Mouse (Mus musculus) brain, embryonic 14.5 days (tissue): Measurements from ENCODE around the gene Gngt2.

ENCODE experiments used
- CTCF ChIP-seq: fragments of 200-500 bp; IDR thresholded peaks from 2 replicates; pipeline ENCODE4 v1.5.1; 2012; ENCODE audit warnings: inconsistent platforms, mild to moderate bottlenecking, moderate library complexity, borderline replicate concordance; ENCODE audit not compliant: insufficient read depth, insufficient read length; ENCODE audit errors: extremely low read depth
- POLR2A ChIP-seq: fragments of 200-500 bp; IDR thresholded peaks from 2 replicates; pipeline ENCODE4 v1.6.1; 2012; ENCODE audit warnings: mild to moderate bottlenecking, inconsistent platforms, borderline replicate concordance; ENCODE audit not compliant: poor library complexity, insufficient read depth, insufficient read length, severe bottlenecking; ENCODE audit errors: extremely low read depth

- no peak for TF ChIP-seq CTCF
- no peak for TF ChIP-seq POLR2A
Observed at GRCm38 (mm10) chr11:95890462-95891051, 53.5 kb downstream of the Gngt2 start.
